Comparison of ENCODE assay signal across 19 mouse cellular contexts in the genomic region with DNA sequence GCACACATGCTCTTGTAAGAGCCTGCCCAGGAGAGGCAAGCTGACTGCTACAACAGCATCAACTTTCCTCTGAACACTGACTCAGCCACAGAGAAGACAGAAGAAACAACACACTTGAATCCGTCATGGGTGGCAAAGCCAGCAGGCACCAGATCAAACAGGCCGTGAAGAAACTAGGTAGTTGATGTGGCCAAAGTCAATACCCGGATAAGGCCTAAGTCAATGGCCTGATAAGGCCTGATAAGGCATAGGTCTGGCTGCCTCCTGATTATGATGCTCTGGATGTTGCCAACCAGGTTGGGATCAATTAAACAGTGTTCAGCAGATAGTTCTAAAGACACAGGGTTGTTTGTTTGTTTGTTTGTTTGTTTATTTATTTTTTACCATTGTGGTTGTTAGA.
"Had no signal": no experiment of that assay in that cellular context is flagged by ENCODE, and none has a peak within 500 bp of the region (broad histone marks: within the 10 kb centered on the region; RNA-seq: fewer than 3 reads in every experiment).

No protein-coding gene starts in this region.

- H3K36me3 ChIP-seq: neural tube, embryonic 13.5 days; neural tube, embryonic 15.5 days had no signal

- DNase-seq: lung, adult 18-20 months; lung, embryonic 14.5 days; lung, postnatal 4 days; midbrain, embryonic 14.5 days; retina, postnatal 1 day; right cerebral cortex, adult 18-20 months; right cerebral cortex, postnatal 25 days; right cerebral cortex, postnatal 4 days; spleen, adult 18-20 months; thymus, adult 18-20 months; thymus, postnatal 14 days; thymus, postnatal 36 days had no signal

- H3K27ac ChIP-seq: liver, embryonic 14.5 days; midbrain, embryonic 10.5 days; midbrain, embryonic 12.5 days; neural tube, embryonic 13.5 days; neural tube, embryonic 15.5 days had no signal

- ATAC-seq: midbrain, embryonic 16.5 days had no signal

- H3K27me3 ChIP-seq: midbrain, embryonic 12.5 days; neural tube, embryonic 13.5 days; neural tube, embryonic 15.5 days had no signal

- H3K9ac ChIP-seq: liver, embryonic 14.5 days; lung, embryonic 14.5 days; midbrain, embryonic 12.5 days; neural tube, embryonic 13.5 days; neural tube, embryonic 15.5 days had no signal

- H3K9me3 ChIP-seq: midbrain, embryonic 10.5 days; midbrain, embryonic 12.5 days; neural tube, embryonic 13.5 days; neural tube, embryonic 15.5 days had no signal

- H3K4me2 ChIP-seq: lung, embryonic 14.5 days; midbrain, embryonic 12.5 days; neural tube, embryonic 13.5 days; neural tube, embryonic 15.5 days had no signal

- H3K4me3 ChIP-seq: midbrain, embryonic 10.5 days; midbrain, embryonic 12.5 days; myocyte; neural tube, embryonic 13.5 days; neural tube, embryonic 15.5 days had no signal
